Mouse (Mus musculus) hindbrain, embryonic 14.5 days (tissue): ENCODE measurements at regions not wholly inside any gene's neighbourhood (a gene's known extent, or its start where the extent isn't known, plus 50 kb on each side); places are given as distances from the start of the nearest gene placed in this dataset.

Source experiments
- ATAC-seq: fragments of 200-750 bp; cut with Nextera tagmentation; 2 replicates; pipeline ENCODE4 v1.8.0; 2017; ENCODE audit warnings: moderate number of reproducible peaks, mild to moderate bottlenecking, moderate TSS enrichment, moderate library complexity; ENCODE audit not compliant: low FRiP score
- DNase-seq: peaks from one replicate; pipeline ENCODE4 v3.0.0-alpha.2; 2015; ENCODE audit warnings: low spot score
- H3K27ac ChIP-seq: fragments of 300-500 bp; sonication (generic); 2 replicates; pipeline ENCODE4 v1.5.1; 2014; ENCODE audit warnings: mild to moderate bottlenecking, moderate library complexity
- H3K27me3 ChIP-seq: fragments of 300-500 bp; sonication (generic); 2 replicates; pipeline ENCODE4 v1.6.1; 2014; ENCODE audit warnings: mild to moderate bottlenecking, low read length, mixed read lengths; ENCODE audit not compliant: control insufficient read depth, insufficient read depth
- H3K36me3 ChIP-seq: fragments of 300-500 bp; sonication (generic); replicated peaks from 2 replicates; pipeline ENCODE4 v1.6.1; 2014; ENCODE audit not compliant: control insufficient read depth, insufficient read depth
- H3K4me1 ChIP-seq: fragments of 300-500 bp; sonication (generic); replicated peaks from 2 replicates; pipeline ENCODE4 v1.6.1; 2014; ENCODE audit warnings: antibody characterized with exemption, low read length, mixed read lengths; ENCODE audit not compliant: control insufficient read depth, insufficient read depth
- H3K4me2 ChIP-seq: fragments of 300-500 bp; sonication (generic); replicated peaks from 2 replicates; pipeline ENCODE4 v1.6.1; 2014; ENCODE audit warnings: mild to moderate bottlenecking, moderate library complexity
- H3K4me3 ChIP-seq: fragments of 300-500 bp; sonication (generic); replicated peaks from 2 replicates; pipeline ENCODE4 v1.5.1; 2014; ENCODE audit warnings: mild to moderate bottlenecking, low read length
- H3K9ac ChIP-seq: fragments of 300-500 bp; sonication (generic); 2 replicates; pipeline ENCODE4 v1.6.1; 2014
- H3K9me3 ChIP-seq: fragments of 300-500 bp; sonication (generic); 2 replicates; pipeline ENCODE4 v1.6.1; 2016; ENCODE audit warnings: low read length; ENCODE audit not compliant: control insufficient read depth
- WGBS: fragments of 180-500 bp; shearing (Covaris S2); extraction: QIAGEN DNeasy Blood & Tissue Kit; methylation state at CpG from one replicate; pipeline ENCODE4 v1.1.7; 2014; 5-methylcytosine and 5-hydroxymethylcytosine counted together

DNA sequence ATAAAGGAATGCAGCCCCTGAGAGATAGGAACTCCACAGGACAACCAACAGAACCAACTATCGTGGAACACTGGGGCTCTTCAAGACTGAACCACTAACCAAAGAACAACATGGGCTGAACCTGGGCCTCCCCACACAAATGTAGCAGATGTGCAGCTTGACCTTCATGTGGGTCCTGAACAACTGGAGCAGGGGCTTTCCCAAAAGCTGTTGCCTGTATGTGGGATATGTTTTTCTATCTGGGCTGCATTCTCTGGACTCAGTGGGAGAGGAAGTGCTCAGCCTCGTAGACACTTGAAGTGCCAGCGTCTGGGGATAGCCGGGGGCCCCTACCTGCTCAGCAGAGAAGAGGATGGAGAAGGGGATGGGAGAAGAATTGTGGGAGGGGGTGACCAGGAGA is 149.2 kb upstream of the Trib2 start:
- no peaks in the 10 kb centered on the region for H3K9me3 ChIP-seq
- no peak overlapping the region for H3K4me3 ChIP-seq
- DNase-seq (no peak), ATAC-seq (no peak)
- H3K4me1 ChIP-seq, result no peaks in the 10 kb centered on the region
- WGBS, result 91% methylated on average over 4 of the region's 4 CpGs
- no peaks in the 10 kb centered on the region for H3K36me3 ChIP-seq
- H3K4me2 ChIP-seq, result no peak overlapping the region
- H3K27ac ChIP-seq, result no peak overlapping the region
- no peaks in the 10 kb centered on the region for H3K27me3 ChIP-seq
- no peak overlapping the region for H3K9ac ChIP-seq

GRCm38 (mm10) chr12:15964073-15964472 is 147.4 kb upstream of the Trib2 start:
- DNase-seq (no peak), ATAC-seq (no peak)
- Histone ChIP-seq H3K9ac (no peak overlapping the region), H3K4me1 (no peaks in the 10 kb centered on the region), H3K4me2 (no peak overlapping the region), H3K4me3 (no peak overlapping the region), H3K36me3 (no peaks in the 10 kb centered on the region), H3K27ac (no peak overlapping the region), H3K27me3 (no peaks in the 10 kb centered on the region), H3K9me3 (no peaks in the 10 kb centered on the region)
- WGBS, result 95% methylated on average over 4 of the region's 4 CpGs

- 84% methylated on average over 2 of the region's 2 CpGs for WGBS
- Histone ChIP-seq H3K9me3 (no peaks in the 10 kb centered on the region), H3K4me1 (no peaks in the 10 kb centered on the region), H3K4me2 (no peak overlapping the region), H3K27ac (no peak overlapping the region), H3K4me3 (no peak overlapping the region), H3K9ac (no peak overlapping the region), H3K27me3 (no peaks in the 10 kb centered on the region), H3K36me3 (no peaks in the 10 kb centered on the region)
- no peak for DNase-seq
- no peak for ATAC-seq
These were observed 145.1 kb upstream of the Trib2 start for GRCm38 (mm10) chr12:15961834-15962233.

DNA sequence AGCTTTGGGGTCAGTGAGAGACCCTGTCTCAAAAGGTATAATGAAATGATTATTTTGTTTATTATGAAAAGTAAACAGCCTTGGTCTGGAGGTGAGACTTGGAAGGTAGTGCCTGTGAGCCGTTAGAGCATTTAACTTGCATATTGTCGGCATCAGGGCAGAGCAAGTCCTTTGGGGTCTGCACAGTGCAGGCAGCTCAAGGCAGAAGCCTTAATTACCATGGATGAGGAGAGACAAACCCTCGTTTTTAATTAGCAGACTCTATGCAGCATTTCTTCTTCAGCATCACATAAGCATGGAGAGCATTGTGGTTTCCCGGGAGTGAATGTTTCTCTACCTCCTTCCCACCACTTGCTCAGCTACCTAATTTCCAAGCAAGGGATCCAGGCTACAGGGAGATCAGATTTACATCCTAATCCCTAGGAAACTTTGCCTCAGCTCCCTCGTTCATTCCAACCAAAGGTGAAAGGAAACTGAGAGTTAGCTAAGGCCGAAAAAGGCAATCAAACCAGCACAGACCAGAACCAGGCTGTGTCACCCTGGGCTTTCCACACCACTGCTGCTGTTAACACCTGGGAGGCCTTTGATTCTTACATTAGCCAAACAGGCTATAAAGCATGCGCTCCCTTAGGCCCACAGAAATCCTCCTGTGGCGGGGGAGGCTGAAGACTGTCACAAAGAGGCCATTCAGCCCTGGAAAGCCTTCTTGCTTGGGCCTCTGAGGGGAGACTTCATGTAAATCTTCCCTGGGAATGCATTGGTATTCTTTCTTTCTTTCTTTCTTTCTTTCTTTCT is 120.9 kb upstream of the Trib2 start:
- Histone ChIP-seq H3K36me3 (no peaks in the 10 kb centered on the region), H3K9me3 (no peaks in the 10 kb centered on the region), H3K4me1 (no peaks in the 10 kb centered on the region), H3K9ac (no peak overlapping the region), H3K4me3 (no peak overlapping the region), H3K27ac (no peak overlapping the region), H3K27me3 (no peaks in the 10 kb centered on the region), H3K4me2 (no peak overlapping the region)
- DNase-seq (no peak), ATAC-seq (peak; percentile 55; the same call in 1 of the 2 replicates)
- 46% methylated on average over 8 of the region's 8 CpGs for WGBS

- Histone ChIP-seq H3K4me2 (no peak overlapping the region), H3K4me3 (no peak overlapping the region), H3K27ac (no peak overlapping the region), H3K9ac (no peak overlapping the region), H3K4me1 (no peaks in the 10 kb centered on the region), H3K9me3 (no peaks in the 10 kb centered on the region), H3K36me3 (no peaks in the 10 kb centered on the region), H3K27me3 (no peaks in the 10 kb centered on the region)
- no peak for ATAC-seq
- WGBS, result 94% methylated on average over 4 of the region's 4 CpGs
- DNase-seq, result no peak
These were observed 115.3 kb upstream of the Trib2 start for GRCm38 (mm10) chr12:15932067-15932466.

DNA sequence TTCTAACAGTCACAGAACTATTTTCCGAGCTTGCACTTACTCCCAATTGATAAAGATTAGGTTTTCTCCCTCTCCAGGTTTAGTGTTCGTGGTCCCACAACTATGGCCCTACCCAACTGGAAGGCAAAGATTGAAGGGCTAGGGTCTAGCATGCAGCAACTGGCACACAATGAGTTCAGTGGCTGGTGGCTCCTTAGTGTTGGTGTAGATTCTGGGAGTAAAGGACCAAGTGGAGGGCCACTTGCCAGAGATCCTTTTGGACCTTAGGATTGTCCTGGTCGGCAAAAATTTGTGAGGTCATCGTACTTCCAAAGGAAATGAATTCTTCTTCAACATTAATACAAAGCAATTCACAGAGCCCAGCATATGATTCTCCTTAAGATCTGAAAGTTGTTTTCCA is 114.8 kb upstream of the Trib2 start:
- no peak for ATAC-seq
- WGBS, result 93% methylated on average over 4 of the region's 4 CpGs

DNA sequence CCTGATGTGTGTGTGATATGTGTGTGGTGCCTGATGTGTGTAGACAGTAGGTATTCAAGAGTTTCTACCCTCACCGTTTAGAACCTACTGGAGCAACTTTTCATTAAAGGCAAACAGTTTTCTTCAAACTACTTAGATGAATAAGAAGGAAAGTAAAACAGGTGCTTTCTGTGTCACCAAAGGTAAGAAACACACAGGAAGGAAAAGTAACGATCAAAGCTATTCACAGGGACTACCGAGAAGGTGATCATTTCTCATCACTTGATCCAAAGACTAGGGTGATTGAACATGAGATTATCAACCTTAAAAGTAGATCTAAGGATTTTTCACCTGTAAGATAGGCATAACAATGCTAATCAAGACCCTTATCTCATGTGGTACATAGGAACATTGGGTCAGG is 113.4 kb upstream of the Trib2 start:
- Histone ChIP-seq H3K36me3 (no peaks in the 10 kb centered on the region), H3K4me1 (no peaks in the 10 kb centered on the region), H3K9ac (no peak overlapping the region), H3K4me3 (no peak overlapping the region), H3K27ac (no peak overlapping the region), H3K4me2 (no peak overlapping the region), H3K9me3 (no peaks in the 10 kb centered on the region), H3K27me3 (no peaks in the 10 kb centered on the region)
- ATAC-seq (no peak), DNase-seq (no peak)
- 98% methylated on average over 3 of the region's 3 CpGs for WGBS

More for the DNA sequence above, 114.8 kb upstream of the Trib2 start:
- Histone ChIP-seq H3K4me3 (no peak overlapping the region), H3K36me3 (no peaks in the 10 kb centered on the region), H3K27ac (no peak overlapping the region), H3K9me3 (no peaks in the 10 kb centered on the region), H3K9ac (no peak overlapping the region), H3K4me1 (no peaks in the 10 kb centered on the region), H3K27me3 (no peaks in the 10 kb centered on the region), H3K4me2 (no peak overlapping the region)
- no peak for DNase-seq

- Histone ChIP-seq H3K27me3 (no peaks in the 10 kb centered on the region), H3K36me3 (no peaks in the 10 kb centered on the region), H3K4me1 (no peaks in the 10 kb centered on the region), H3K4me2 (no peak overlapping the region), H3K4me3 (no peak overlapping the region), H3K9me3 (no peaks in the 10 kb centered on the region), H3K9ac (no peak overlapping the region), H3K27ac (no peak overlapping the region)
- ATAC-seq (no peak), DNase-seq (no peak)
- WGBS, result 94% methylated on average over 1 of the region's 1 CpGs
These were observed 112.8 kb upstream of the Trib2 start for GRCm38 (mm10) chr12:15929541-15929940.

- no peaks in the 10 kb centered on the region for H3K36me3 ChIP-seq
- H3K4me2 ChIP-seq, result no peak overlapping the region
- no peak overlapping the region for H3K27ac ChIP-seq
- H3K9me3 ChIP-seq, result no peaks in the 10 kb centered on the region
- no peak for ATAC-seq
- no peaks in the 10 kb centered on the region for H3K27me3 ChIP-seq
- DNase-seq, result no peak
- no peaks in the 10 kb centered on the region for H3K4me1 ChIP-seq
- WGBS, result 89% methylated on average over 1 of the region's 1 CpGs
- H3K4me3 ChIP-seq, result no peak overlapping the region
- H3K9ac ChIP-seq, result no peak overlapping the region
These were observed 101.6 kb upstream of the Trib2 start for GRCm38 (mm10) chr12:15918291-15918690.

DNA sequence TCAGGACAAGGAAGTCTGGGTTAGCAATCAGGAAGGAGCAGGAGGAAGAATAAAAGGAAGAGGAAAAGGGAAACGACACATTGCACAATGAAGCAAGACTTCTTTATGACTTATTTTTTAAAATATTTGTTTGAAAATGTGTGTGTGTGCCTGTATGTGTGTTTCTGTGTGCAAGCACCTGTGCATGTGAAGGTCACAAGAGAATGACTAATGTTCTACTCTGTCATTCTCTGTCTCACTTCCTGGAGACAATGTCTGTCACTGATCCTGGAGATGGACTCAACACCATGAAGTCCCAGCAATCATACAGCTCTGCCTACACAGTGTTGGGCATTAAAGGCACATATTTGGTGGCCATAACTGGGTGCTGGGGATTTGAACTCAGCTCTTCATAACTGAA is 96.2 kb upstream of the Trib2 start:
- DNase-seq (no peak), ATAC-seq (no peak)
- H3K4me1 ChIP-seq, result no peaks in the 10 kb centered on the region
- no peaks in the 10 kb centered on the region for H3K27me3 ChIP-seq
- H3K9me3 ChIP-seq, result no peaks in the 10 kb centered on the region
- no peak overlapping the region for H3K4me3 ChIP-seq
- H3K4me2 ChIP-seq, result no peak overlapping the region
- H3K27ac ChIP-seq, result no peak overlapping the region
- H3K36me3 ChIP-seq, result no peaks in the 10 kb centered on the region
- 90% methylated on average over 1 of the region's 1 CpGs for WGBS
- no peak overlapping the region for H3K9ac ChIP-seq
